11 mouse cellular contexts compared by ENCODE assay signal in the genomic region with DNA sequence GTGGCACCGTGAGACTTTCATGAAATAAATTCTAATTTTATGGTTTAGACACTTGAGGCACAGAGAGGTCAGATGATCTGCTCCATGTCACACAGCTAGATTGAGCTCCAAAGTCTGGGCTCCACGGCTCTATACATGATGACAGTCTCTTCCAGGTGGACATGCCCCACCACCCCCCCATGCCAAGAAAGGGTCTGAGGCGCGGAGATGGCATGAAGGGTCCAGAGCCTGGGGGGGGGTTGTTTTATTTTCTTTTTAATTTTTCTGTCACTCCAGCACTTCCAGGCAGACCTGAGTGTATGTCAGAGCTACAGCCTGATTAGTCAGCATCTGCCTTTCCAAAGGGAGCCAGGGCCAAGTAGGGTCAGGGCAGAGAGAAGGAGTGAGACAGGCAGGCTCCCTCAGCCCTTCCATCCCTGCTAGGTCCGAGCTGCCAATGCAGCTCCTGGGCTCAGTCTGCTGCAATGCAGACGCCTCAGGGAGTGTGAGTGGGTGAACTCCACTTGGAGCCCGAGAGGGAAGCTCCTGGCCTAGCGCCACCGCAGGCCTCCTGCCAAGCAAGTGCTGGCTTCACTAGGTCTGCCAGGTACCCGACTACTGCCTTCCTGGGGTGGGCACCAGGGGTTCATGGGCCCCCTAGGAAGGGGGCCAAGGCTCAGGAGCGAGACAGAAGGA. TPM values are rescaled to one million over a fixed set of nuclear protein-coding genes. Genes with fewer than 3 reads are reported as not detected.
DNase-seq lines count a peak whose midpoint lies in the region; ATAC-seq and TF ChIP-seq lines count a peak whose summit lies in the region.
"Had no signal": no experiment of that assay in that cellular context is flagged by ENCODE, and none has a peak within 500 bp of the region (broad histone marks: within the 10 kb centered on the region; RNA-seq: fewer than 3 reads in every experiment).

No protein-coding gene starts in this region.

- peaks cover 17% of the 10 kb centered on the region for H3K4me1 ChIP-seq in hindbrain, embryonic 13.5 days (replicated peaks)
- H3K4me1 ChIP-seq in hindbrain, embryonic 14.5 days (replicated peaks; ENCODE audit: control insufficient read depth, insufficient read depth, low read length), result no peaks in the 10 kb centered on the region
- H3K4me1 ChIP-seq in lung, embryonic 14.5 days (ENCODE audit: insufficient read depth), result no peaks in the 10 kb centered on the region
- H3K4me1 ChIP-seq in thymus, adult 2 months (replicated peaks; ENCODE audit: control insufficient read depth, insufficient read depth, low read length), result peaks cover 11% of the 10 kb centered on the region

- H3K27me3 ChIP-seq in hindbrain, embryonic 13.5 days, result peaks cover 39% of the 10 kb centered on the region
- H3K27me3 ChIP-seq in hindbrain, embryonic 14.5 days (ENCODE audit: control insufficient read depth, insufficient read depth, low read length), result 0 out of 2 replicates have a peak, but pooled peaks cover 3% of the 10 kb centered on the region
- H3K27me3 ChIP-seq in lung, embryonic 14.5 days (ENCODE audit: insufficient read depth, low read length), result no peaks in the 10 kb centered on the region
- H3K27me3 ChIP-seq in thymus, adult 2 months (ENCODE audit: control insufficient read depth, insufficient read depth, low read length), result no peaks in the 10 kb centered on the region
- H3K27me3 ChIP-seq: stomach, embryonic 15.5 days had no signal

- no peak for TF ChIP-seq CTCF in lung, embryonic 14.5 days (IDR thresholded peaks at IDR 0.05; ENCODE audit: low read depth)
- no peak for TF ChIP-seq CTCF in thymus, adult 2 months (IDR thresholded peaks at IDR 0.05; ENCODE audit: borderline replicate concordance, control insufficient read depth, extremely low read depth, insufficient read depth, low read length, poor library complexity)

- H3K9me3 ChIP-seq in hindbrain, embryonic 13.5 days, result no peaks in the 10 kb centered on the region
- no peaks in the 10 kb centered on the region for H3K9me3 ChIP-seq in hindbrain, embryonic 14.5 days (ENCODE audit: control insufficient read depth, low read length)
- no peaks in the 10 kb centered on the region for H3K9me3 ChIP-seq in lung, embryonic 14.5 days (ENCODE audit: low read depth, low read length)
- H3K9me3 ChIP-seq: G1E; limb, embryonic 15.5 days; stomach, embryonic 15.5 days had no signal

- no peak for DNase-seq in hindbrain, embryonic 14.5 days (ENCODE audit: low spot score)
- peak; percentile 78 for DNase-seq in NIH3T3 (ENCODE audit: low read depth)
- peak; percentile 68 to 77 for DNase-seq in cerebellum, postnatal 14 days
- peak; percentile 84 for DNase-seq in kidney, adult 9 months
- peak; percentile 28 for DNase-seq in lung, embryonic 14.5 days
- no peak for DNase-seq in embryo, embryonic 9.5 days (ENCODE audit: extremely low spot score)
- no peak for DNase-seq in thymus, adult 2 months

- 78% methylated on average over 11 of the region's 11 CpGs for WGBS in hindbrain, embryonic 13.5 days
- WGBS in hindbrain, embryonic 14.5 days, result 73% methylated on average over 11 of the region's 11 CpGs
- 59% methylated on average over 11 of the region's 11 CpGs for WGBS in lung, embryonic 14.5 days
- WGBS in thymus, adult 2 months, result 92% methylated on average over 11 of the region's 11 CpGs

- no peak for ATAC-seq in hindbrain, embryonic 13.5 days (ENCODE audit: low FRiP score)
- ATAC-seq in hindbrain, embryonic 14.5 days (ENCODE audit: low FRiP score), result no peak
- ATAC-seq in lung, embryonic 14.5 days (ENCODE audit: insufficient read depth), result no peak

- no peak overlapping the region for H3K4me2 ChIP-seq in hindbrain, embryonic 13.5 days
- H3K4me2 ChIP-seq in hindbrain, embryonic 14.5 days (replicated peaks), result no peak overlapping the region
- H3K4me2 ChIP-seq in lung, embryonic 14.5 days, result no peak overlapping the region
- H3K4me2 ChIP-seq: limb, embryonic 15.5 days had no signal

- H3K4me3 ChIP-seq in hindbrain, embryonic 13.5 days, result no peak overlapping the region
- H3K4me3 ChIP-seq in hindbrain, embryonic 14.5 days (replicated peaks; ENCODE audit: low read length), result no peak overlapping the region
- no peak overlapping the region for H3K4me3 ChIP-seq in lung, embryonic 14.5 days (ENCODE audit: low read depth, low read length)
- no peak overlapping the region for H3K4me3 ChIP-seq in thymus, adult 2 months (ENCODE audit: control insufficient read depth, insufficient read depth, low read length)
- H3K4me3 ChIP-seq: limb, embryonic 15.5 days; stomach, embryonic 15.5 days had no signal

- no peak for TF ChIP-seq POLR2A in thymus, adult 2 months (IDR thresholded peaks at IDR 0.05; ENCODE audit: control insufficient read depth, extremely low read depth, insufficient read depth, low read length, poor library complexity)

- no peak overlapping the region for H3K27ac ChIP-seq in hindbrain, embryonic 13.5 days
- H3K27ac ChIP-seq in hindbrain, embryonic 14.5 days, result no peak overlapping the region
- H3K27ac ChIP-seq in lung, embryonic 14.5 days (ENCODE audit: low read depth), result no peak overlapping the region
- no peak overlapping the region for H3K27ac ChIP-seq in thymus, adult 2 months (ENCODE audit: control insufficient read depth, insufficient read depth, low read length)
- H3K27ac ChIP-seq: limb, embryonic 15.5 days had no signal

- 0 out of 2 replicates have a peak overlapping the region, but pooled peaks have one; percentile 29 for H3K9ac ChIP-seq in hindbrain, embryonic 13.5 days
- H3K9ac ChIP-seq in hindbrain, embryonic 14.5 days, result no peak overlapping the region
- H3K9ac ChIP-seq in lung, embryonic 14.5 days, result no peak overlapping the region
- H3K9ac ChIP-seq: limb, embryonic 15.5 days; stomach, embryonic 15.5 days had no signal

- H3K36me3 ChIP-seq in hindbrain, embryonic 13.5 days, result no peaks in the 10 kb centered on the region; the same call in 1 of the 2 replicates
- H3K36me3 ChIP-seq in hindbrain, embryonic 14.5 days (replicated peaks; ENCODE audit: control insufficient read depth, insufficient read depth), result no peaks in the 10 kb centered on the region
- no peaks in the 10 kb centered on the region for H3K36me3 ChIP-seq in lung, embryonic 14.5 days (ENCODE audit: insufficient read depth)
- no peaks in the 10 kb centered on the region for H3K36me3 ChIP-seq in thymus, adult 2 months (ENCODE audit: control insufficient read depth, insufficient read depth, low read length)
- H3K36me3 ChIP-seq: G1E; limb, embryonic 15.5 days; stomach, embryonic 15.5 days had no signal

RNA-seq across cellular contexts. Expression of a gene that starts 2.3 kb away (rescaled TPM):
- 7.1 and 8.3 TPM in 2 replicates for polyA plus RNA-seq in hindbrain, embryonic 13.5 days (2015; fragmentation: Nextera tagmentation; extraction: Ambion mirVana)
- polyA plus RNA-seq in hindbrain, embryonic 14.5 days (2014; fragmentation: Nextera tagmentation; extraction: Ambion mirVana), result 13.2 and 14.5 TPM in 2 replicates
- 0.88 and 1.1 TPM in 2 replicates for polyA plus RNA-seq in lung, embryonic 14.5 days (2014; fragmentation: Nextera tagmentation; extraction: Ambion mirVana)
- polyA plus RNA-seq in thymus, adult 2 months (2012; rRNA removed), result 48.2 and 54.0 TPM in 2 replicates

RNA-seq across cellular contexts. Expression of a gene that starts 18.8 kb away (rescaled TPM):
- polyA plus RNA-seq in hindbrain, embryonic 13.5 days (2015; fragmentation: Nextera tagmentation; extraction: Ambion mirVana), result 29.4 and 34.0 TPM in 2 replicates
- polyA plus RNA-seq in hindbrain, embryonic 14.5 days (2014; fragmentation: Nextera tagmentation; extraction: Ambion mirVana), result 21.8 and 26.4 TPM in 2 replicates
- polyA plus RNA-seq in lung, embryonic 14.5 days (2014; fragmentation: Nextera tagmentation; extraction: Ambion mirVana), result 13.3 and 13.4 TPM in 2 replicates
- 87.7 and 88.9 TPM in 2 replicates for polyA plus RNA-seq in thymus, adult 2 months (2012; rRNA removed)

RNA-seq across cellular contexts. Expression of a gene that starts 22.6 kb away (rescaled TPM):
- 71.7 and 75.1 TPM in 2 replicates for polyA plus RNA-seq in hindbrain, embryonic 13.5 days (2015; fragmentation: Nextera tagmentation; extraction: Ambion mirVana)
- 62.6 and 72.1 TPM in 2 replicates for polyA plus RNA-seq in hindbrain, embryonic 14.5 days (2014; fragmentation: Nextera tagmentation; extraction: Ambion mirVana)
- 100.0 and 105 TPM in 2 replicates for polyA plus RNA-seq in lung, embryonic 14.5 days (2014; fragmentation: Nextera tagmentation; extraction: Ambion mirVana)
- polyA plus RNA-seq in thymus, adult 2 months (2012; rRNA removed), result 50.8 and 53.5 TPM in 2 replicates

Comparison
In these comparisons a context has a peak if more than half of its experiments do, and no peak if none do; other contexts are left out.
1. DNase-seq: peak in NIH3T3 (single experiment), cerebellum, postnatal 14 days (2 of 2), kidney, adult 9 months (single experiment) and lung, embryonic 14.5 days (single experiment); none in hindbrain, embryonic 14.5 days (single experiment), embryo, embryonic 9.5 days (single experiment) and thymus, adult 2 months (single experiment).